Mouse (Mus musculus): ENCODE data around the gene Rflnb.

DNA sequence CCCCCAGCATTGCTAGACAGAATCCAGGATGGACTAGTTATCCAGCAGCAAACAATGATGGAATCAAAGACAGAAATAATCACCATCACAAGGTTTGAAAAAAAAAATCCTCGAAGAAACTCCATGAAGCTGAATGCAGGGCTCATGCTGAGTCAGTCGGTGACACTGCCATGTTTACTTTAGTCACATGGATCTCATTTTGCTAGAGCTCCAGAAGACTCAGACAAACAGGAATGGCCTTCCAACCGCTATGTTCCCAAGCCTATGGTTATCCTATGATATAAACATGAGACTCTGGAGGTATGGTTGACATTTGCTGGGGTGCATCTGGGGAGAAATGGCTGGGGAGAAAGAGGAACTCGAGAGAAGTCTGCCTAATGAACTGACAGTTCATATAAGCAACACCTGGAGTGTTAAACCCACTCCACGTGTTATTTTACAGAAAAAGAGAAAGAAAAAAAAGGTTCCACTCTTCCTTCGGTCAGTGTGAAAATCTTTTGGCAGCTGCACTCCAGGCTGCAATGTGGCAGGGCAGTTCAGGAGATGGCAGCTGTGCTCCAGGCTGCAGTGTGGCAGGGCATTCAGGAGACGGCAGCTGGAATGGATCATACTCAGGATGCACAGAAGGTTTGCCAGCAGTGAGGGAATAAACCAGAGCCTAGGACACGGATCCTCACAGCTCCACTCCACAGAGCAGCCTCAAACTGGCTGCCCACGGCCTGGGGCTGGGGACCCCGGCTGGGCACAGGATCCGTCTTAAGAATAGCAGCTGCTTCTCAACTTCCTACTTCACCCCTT, 46.9 kb upstream of the Rflnb start:
- no peak for TF ChIP-seq CTCF (IDR thresholded peaks at IDR 0.05; ENCODE audit: low read depth, low read length)
- TF ChIP-seq POLR2A (IDR thresholded peaks at IDR 0.05; ENCODE audit: insufficient read depth, low read length) = no peak
- TF ChIP-seq EP300 (IDR thresholded peaks at IDR 0.05; ENCODE audit: insufficient read depth, low read depth, low read length) = no peak
